In the genomic region with DNA sequence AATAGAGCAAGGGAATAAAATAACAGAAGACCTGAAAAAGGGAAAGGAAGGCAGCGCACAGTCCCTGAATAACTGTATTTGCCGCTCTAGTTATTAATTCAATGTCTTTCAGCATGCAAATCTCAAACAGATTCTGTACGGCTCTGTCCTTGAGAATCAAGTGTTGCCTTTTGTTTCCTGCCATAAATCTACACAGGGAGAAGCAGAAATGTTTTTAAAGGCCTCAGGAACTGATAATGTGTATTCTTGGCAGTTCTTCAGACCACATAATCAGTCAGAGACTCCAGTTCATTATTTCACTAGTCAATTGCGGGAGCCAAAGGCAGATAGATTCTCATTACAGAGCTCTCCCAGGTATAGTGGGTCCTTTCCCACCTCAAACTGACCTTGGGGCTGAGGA, we compare ENCODE assay signal across 26 mouse cellular contexts.
A peak's percentile ranks its signal among the peaks of the same experiment; 100 is the strongest.
DNase-seq lines count a peak whose midpoint lies in the region; ATAC-seq and TF ChIP-seq lines count a peak whose summit lies in the region.
"Had no signal": no experiment of that assay in that cellular context is flagged by ENCODE, and none has a peak within 500 bp of the region (broad histone marks: within the 10 kb centered on the region; RNA-seq: fewer than 3 reads in every experiment).

No protein-coding gene starts in this region.

- intact Hi-C loops in heart, postnatal 25 days (cut with DNase I): no loop called here

- no peak overlapping the region for H3K4me3 ChIP-seq in heart, embryonic 13.5 days
- H3K4me3 ChIP-seq in lung, embryonic 14.5 days (ENCODE audit: low read depth, low read length): no peak overlapping the region
- no peak overlapping the region for H3K4me3 ChIP-seq in hindbrain, postnatal 0 days (ENCODE audit: low read length)
- H3K4me3 ChIP-seq: embryonic facial prominence, embryonic 13.5 days; forebrain, embryonic 10.5 days; forebrain, embryonic 13.5 days; heart, embryonic 12.5 days had no signal

- no peak overlapping the region for H3K4me2 ChIP-seq in heart, embryonic 13.5 days
- no peak overlapping the region for H3K4me2 ChIP-seq in lung, embryonic 14.5 days
- H3K4me2 ChIP-seq in hindbrain, postnatal 0 days (ENCODE audit: low read depth, low read length): no peak overlapping the region
- H3K4me2 ChIP-seq: embryonic facial prominence, embryonic 13.5 days; forebrain, embryonic 13.5 days; heart, embryonic 12.5 days; hindbrain, embryonic 14.5 days had no signal

- ATAC-seq in heart, embryonic 13.5 days (ENCODE audit: extremely low read depth, insufficient number of reproducible peaks, low FRiP score, low TSS enrichment): no peak
- no peak for ATAC-seq in lung, embryonic 14.5 days (ENCODE audit: insufficient read depth)
- peak; percentile 50; the same call in 1 of the 2 replicates for ATAC-seq in megakaryocyte progenitor cell, adult 5-6 weeks (replicated peaks; ENCODE audit: poor library complexity)
- ATAC-seq in hindbrain, postnatal 0 days: no peak
- ATAC-seq: forebrain, embryonic 13.5 days; forebrain, embryonic 16.5 days; intestine, postnatal 0 days had no signal

- H3K4me1 ChIP-seq in heart, embryonic 13.5 days: peaks cover 34% of the 10 kb centered on the region
- H3K4me1 ChIP-seq in lung, embryonic 14.5 days (ENCODE audit: insufficient read depth): no peaks in the 10 kb centered on the region
- H3K4me1 ChIP-seq in hindbrain, postnatal 0 days (ENCODE audit: insufficient read depth, low read length): no peaks in the 10 kb centered on the region
- H3K4me1 ChIP-seq: embryonic facial prominence, embryonic 13.5 days; forebrain, embryonic 10.5 days; forebrain, embryonic 13.5 days had no signal

- H3K27ac ChIP-seq in heart, embryonic 13.5 days (replicated peaks): peak overlapping the region; percentile 20; the same call in 1 of the 2 replicates
- no peak overlapping the region for H3K27ac ChIP-seq in lung, embryonic 14.5 days (ENCODE audit: low read depth)
- H3K27ac ChIP-seq in hindbrain, postnatal 0 days: no peak overlapping the region
- H3K27ac ChIP-seq: embryonic facial prominence, embryonic 13.5 days; forebrain, embryonic 10.5 days; forebrain, embryonic 13.5 days; hindbrain, embryonic 14.5 days had no signal

- no peak overlapping the region for H3K9ac ChIP-seq in heart, embryonic 13.5 days
- H3K9ac ChIP-seq in lung, embryonic 14.5 days: no peak overlapping the region
- no peak overlapping the region for H3K9ac ChIP-seq in hindbrain, postnatal 0 days (replicated peaks; ENCODE audit: low read length)
- H3K9ac ChIP-seq: embryonic facial prominence, embryonic 13.5 days; forebrain, embryonic 13.5 days; heart, embryonic 12.5 days; hindbrain, embryonic 14.5 days had no signal

- TF ChIP-seq CTCF in lung, embryonic 14.5 days (IDR thresholded peaks at IDR 0.05; ENCODE audit: low read depth): no peak
- TF ChIP-seq CTCF in brain, embryonic 14.5 days (IDR thresholded peaks at IDR 0.05; ENCODE audit: borderline replicate concordance, extremely low read depth, insufficient read depth, insufficient read length): no peak
- no peak for TF ChIP-seq CTCF in hindbrain, postnatal 0 days (IDR thresholded peaks at IDR 0.05; ENCODE audit: low read depth)

- DNase-seq in heart, postnatal 25 days (ENCODE audit: low spot score): no peak
- DNase-seq in lung, embryonic 14.5 days: peak; percentile 17
- no peak for DNase-seq in lung, postnatal 14 days
- DNase-seq in brain, embryonic 14.5 days (ENCODE audit: low read depth): peak; percentile 16
- no peak for DNase-seq in cerebellum, postnatal 14 days
- no peak for DNase-seq in hindbrain, postnatal 0 days (ENCODE audit: low spot score)
- DNase-seq: adrenal gland, adult 2 months; adrenal gland, postnatal 14 days; B cell, adult 2 months; cerebellum, adult 11-12 months; cerebellum, adult 8-10 months; cerebellum, postnatal 10 days; gastrocnemius, postnatal 10 days; heart, adult 11 months; heart, postnatal 36 days had no signal

- 52% methylated on average over 4 of the region's 4 CpGs for WGBS in heart, embryonic 13.5 days
- 54% methylated on average over 4 of the region's 4 CpGs for WGBS in lung, embryonic 14.5 days
- WGBS in hindbrain, postnatal 0 days: 76% methylated on average over 4 of the region's 4 CpGs

- H3K9me3 ChIP-seq in heart, embryonic 13.5 days: no peaks in the 10 kb centered on the region
- H3K9me3 ChIP-seq in lung, embryonic 14.5 days (ENCODE audit: low read depth, low read length): no peaks in the 10 kb centered on the region
- no peaks in the 10 kb centered on the region for H3K9me3 ChIP-seq in hindbrain, postnatal 0 days (ENCODE audit: low read length)
- H3K9me3 ChIP-seq: embryonic facial prominence, embryonic 13.5 days; forebrain, embryonic 10.5 days; forebrain, embryonic 13.5 days; G1E; heart, embryonic 12.5 days had no signal

- TF ChIP-seq POLR2A in brain, embryonic 14.5 days (IDR thresholded peaks at IDR 0.05; ENCODE audit: borderline replicate concordance, extremely low read depth, insufficient read depth, insufficient read length, poor library complexity, severe bottlenecking): no peak

- no peaks in the 10 kb centered on the region for H3K36me3 ChIP-seq in heart, embryonic 13.5 days
- no peaks in the 10 kb centered on the region for H3K36me3 ChIP-seq in lung, embryonic 14.5 days (ENCODE audit: insufficient read depth)
- no peaks in the 10 kb centered on the region for H3K36me3 ChIP-seq in hindbrain, postnatal 0 days (ENCODE audit: insufficient read depth, low read length)
- H3K36me3 ChIP-seq: embryonic facial prominence, embryonic 13.5 days; forebrain, embryonic 10.5 days; G1E; heart, embryonic 12.5 days had no signal

- H3K27me3 ChIP-seq in heart, embryonic 13.5 days (replicated peaks): no peaks in the 10 kb centered on the region
- no peaks in the 10 kb centered on the region for H3K27me3 ChIP-seq in lung, embryonic 14.5 days (ENCODE audit: insufficient read depth, low read length)
- H3K27me3 ChIP-seq in hindbrain, postnatal 0 days (ENCODE audit: insufficient read depth, low read length): no peaks in the 10 kb centered on the region
- H3K27me3 ChIP-seq: CH12.LX; embryonic facial prominence, embryonic 13.5 days; forebrain, embryonic 13.5 days; heart, embryonic 12.5 days had no signal

Comparison
In these comparisons a context has a peak if more than half of its experiments do, and no peak if none do; other contexts are left out.
1. DNase-seq: peak in lung, embryonic 14.5 days (single experiment) and brain, embryonic 14.5 days (single experiment); none in heart, postnatal 25 days (single experiment), lung, postnatal 14 days (single experiment), cerebellum, postnatal 14 days (0 of 2) and hindbrain, postnatal 0 days (single experiment).